ENCODE assay signal across 8 mouse cellular contexts in the genomic region with DNA sequence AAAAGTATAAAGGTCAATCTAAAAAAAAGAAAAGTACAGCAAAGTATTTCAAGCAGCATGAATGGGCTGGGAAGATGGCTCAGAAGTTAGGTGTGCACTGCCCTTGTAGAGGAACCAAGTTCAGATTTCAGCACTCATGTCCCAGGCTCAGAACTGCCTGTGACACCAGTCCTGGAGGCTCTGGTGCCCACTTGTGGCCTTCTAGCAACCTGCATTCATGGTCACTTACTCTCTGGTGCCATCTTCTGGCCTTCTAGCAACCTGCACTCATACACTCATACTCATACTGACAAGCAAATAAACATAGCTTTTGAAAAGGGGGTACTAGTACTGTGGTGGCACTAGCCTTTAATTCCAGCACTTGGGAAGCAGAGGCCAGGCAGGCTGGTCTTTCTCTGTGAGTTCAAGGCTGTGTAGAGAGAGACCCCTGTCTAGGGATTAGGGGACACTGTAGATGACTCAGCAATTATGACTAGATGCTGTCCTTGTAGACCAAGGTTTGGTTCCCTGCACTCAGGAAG. TPM values are rescaled to one million over a fixed set of nuclear protein-coding genes. Genes with fewer than 3 reads are reported as not detected.
DNase-seq lines count a peak whose midpoint lies in the region; TF ChIP-seq lines count a peak whose summit lies in the region.

No protein-coding gene starts in this region.

- H3K36me3 ChIP-seq in kidney, adult 2 months (ENCODE audit: control insufficient read depth, insufficient read depth, low read length), result no peaks in the 10 kb centered on the region

- peak; percentile 84 for TF ChIP-seq CTCF in kidney, adult 2 months (conservative IDR thresholded peaks at IDR 0.05; ENCODE audit: insufficient read depth, insufficient read length, low read depth, low read length)

- intact Hi-C loops in left cerebral cortex, postnatal 36 days (cut with DNase I), result no loop called here

- no peak overlapping the region for H3K27ac ChIP-seq in kidney, adult 2 months (ENCODE audit: insufficient read depth, low read depth, low read length)

- peak; percentile 46 for DNase-seq in kidney, adult 2 months
- no peak for DNase-seq in kidney, postnatal 14 days
- DNase-seq in ES-CJ7 (ENCODE audit: low read depth, low spot score), result peak; percentile 78
- DNase-seq in c-Kit-positive CD71-positive TER-119-negative erythroid progenitor cells, embryonic 14.5 days (ENCODE audit: low read depth), result peak; percentile 37
- DNase-seq in mesoderm, embryonic 11.5 days (ENCODE audit: low read depth, low spot score), result peak; percentile 34
- DNase-seq in right cerebral cortex, postnatal 10 days (ENCODE audit: low spot score in 2 of 2), result no peak
- DNase-seq in left cerebral cortex, postnatal 36 days (ENCODE audit: low spot score in 2 of 2), result no peak
- DNase-seq in gastrocnemius, postnatal 4 days (ENCODE audit: low spot score in 2 of 2), result no peak

- no peak for TF ChIP-seq POLR2A in kidney, adult 2 months (IDR thresholded peaks at IDR 0.05; ENCODE audit: low read depth, low read length)

- no peak overlapping the region for H3K4me3 ChIP-seq in kidney, adult 2 months (ENCODE audit: insufficient read depth, low read depth, low read length)

- H3K27me3 ChIP-seq in kidney, adult 2 months (replicated peaks; ENCODE audit: control insufficient read depth, insufficient read depth, low read length), result no peaks in the 10 kb centered on the region

- no peaks in the 10 kb centered on the region for H3K4me1 ChIP-seq in kidney, adult 2 months (ENCODE audit: control insufficient read depth, insufficient read depth, low read length)

RNA-seq across cellular contexts. Expression of a gene that starts 43.8 kb away (rescaled TPM):
- polyA plus RNA-seq in kidney, adult 2 months (2012; rRNA removed), result 11.6 and 12.2 TPM in 2 replicates
- total RNA-seq in left cerebral cortex, postnatal 36 days (2021), result 10 to 100 TPM; 51.6 to 55.4 TPM
- total RNA-seq in gastrocnemius, postnatal 4 days (2021), result 10 to 100 TPM; 31.4 to 36.9 TPM

Comparison
In these comparisons a context has a peak if more than half of its experiments do, and no peak if none do; other contexts are left out.
1. DNase-seq: peak in kidney, adult 2 months (single experiment), ES-CJ7 (single experiment), c-Kit-positive CD71-positive TER-119-negative erythroid progenitor cells, embryonic 14.5 days (single experiment) and mesoderm, embryonic 11.5 days (single experiment); none in kidney, postnatal 14 days (single experiment), right cerebral cortex, postnatal 10 days (0 of 2), left cerebral cortex, postnatal 36 days (0 of 2) and gastrocnemius, postnatal 4 days (0 of 2).